Mouse (Mus musculus) thymus, postnatal 4 days (tissue): ENCODE results near the gene Piwil4.

ENCODE experiments used
- DNase-seq: peaks from one replicate; pipeline ENCODE4 v3.0.0; 2021

Piwil4 gene

GRCm38 (mm10) chr9:14663591-14663990 is 76.9 kb downstream of the Piwil4 start:
- DNase-seq: no peak

DNA sequence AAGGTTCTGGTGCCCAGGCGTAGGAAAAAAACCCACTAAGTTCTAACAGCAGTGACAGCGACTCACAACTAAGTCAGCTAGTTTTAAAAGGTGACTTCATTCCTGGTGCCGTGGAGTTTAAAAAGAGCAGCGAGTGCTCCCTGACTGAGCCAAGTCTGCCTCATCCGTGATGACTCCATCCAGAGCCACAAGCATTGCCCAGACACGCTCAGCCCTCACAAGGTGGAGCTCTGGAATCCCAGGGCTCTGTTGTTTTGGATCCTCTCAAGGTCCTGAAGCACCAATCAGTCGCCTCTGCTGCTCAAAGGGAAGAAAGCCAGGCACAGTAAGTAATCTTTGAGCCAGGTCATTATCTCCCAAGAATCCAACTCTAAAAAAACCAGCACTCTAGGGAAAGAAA is 77.7 kb downstream of the Piwil4 start:
- DNase-seq: no peak

DNA sequence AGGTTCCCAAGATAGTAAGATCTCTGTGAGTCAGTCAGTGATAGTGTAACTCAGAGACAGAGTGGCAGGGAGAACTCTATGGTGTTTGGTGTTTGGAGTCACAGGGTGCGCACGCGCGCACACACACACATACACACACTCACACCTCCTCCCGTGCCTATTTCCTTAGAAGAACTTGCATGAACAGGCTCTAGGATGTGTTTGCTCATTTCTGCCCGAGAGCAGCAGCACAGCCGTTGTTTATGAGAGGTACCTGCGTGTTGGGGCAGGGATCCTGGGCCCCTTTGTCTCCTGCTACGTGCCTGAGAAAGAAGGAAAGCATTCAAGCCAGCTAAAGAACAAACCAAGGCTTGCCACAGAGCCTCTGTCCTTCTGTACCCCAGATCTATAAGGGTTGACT is 78.4 kb downstream of the Piwil4 start:
- no peak for DNase-seq

GRCm38 (mm10) chr9:14657926-14658325 is 82.6 kb downstream of the Piwil4 start:
- no peak for DNase-seq

DNA sequence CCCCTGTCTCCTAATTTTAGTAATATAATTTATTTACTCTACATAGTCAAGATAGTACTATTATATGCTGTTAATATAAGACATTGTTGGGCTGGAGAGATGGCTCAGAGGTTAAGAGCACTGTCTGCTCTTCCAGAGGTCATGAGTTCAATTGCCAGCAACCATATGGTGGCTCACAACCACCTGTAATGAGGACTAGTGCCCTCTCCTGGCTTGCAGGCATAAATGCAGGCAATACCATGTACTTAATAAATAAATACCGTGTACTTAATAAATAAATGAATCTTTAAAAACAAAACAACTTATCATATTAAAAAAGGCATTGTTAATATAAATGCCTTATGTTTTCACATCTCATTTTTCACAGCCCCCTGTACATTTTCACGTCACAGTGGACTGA is 86.5 kb downstream of the Piwil4 start:
- no peak for DNase-seq

DNA sequence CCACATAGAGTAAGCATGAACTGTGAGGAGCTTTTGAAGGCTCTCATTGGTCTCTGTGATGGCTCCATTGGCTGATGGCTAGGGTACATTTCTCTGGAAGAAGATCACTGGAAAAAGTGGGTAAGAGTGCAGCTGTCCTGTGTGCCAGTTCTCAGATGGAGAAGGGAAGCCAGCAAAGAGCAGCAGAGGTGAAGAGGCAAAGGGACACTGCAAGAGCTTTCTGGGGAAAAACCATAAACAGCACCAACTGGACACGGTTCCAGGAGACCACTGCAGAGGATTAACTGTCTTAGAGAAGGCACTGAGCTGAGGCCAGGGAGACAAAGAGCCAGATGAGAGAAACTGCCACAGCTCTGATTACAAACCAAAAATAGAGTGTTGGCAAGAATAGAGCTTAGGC is 87.8 kb downstream of the Piwil4 start:
- DNase-seq: no peak

GRCm38 (mm10) chr9:14647849-14648248 is 92.7 kb downstream of the Piwil4 start:
- no peak for DNase-seq

GRCm38 (mm10) chr9:14646641-14647040 is 93.9 kb downstream of the Piwil4 start:
- DNase-seq: no peak
